Mouse (Mus musculus) neutrophil, adult 5-6 weeks (primary cell): ENCODE measurements around the gene Rccd1. TPM values are rescaled to one million over a fixed set of nuclear protein-coding genes. Genes with fewer than 3 reads are reported as not detected.

Experiments used
- ATAC-seq: fragments of 151-379, 151-347 bp; 2 replicates; pipeline ENCODE4 v1.8.0; 2017; ENCODE audit warnings: mild to moderate bottlenecking, moderate TSS enrichment; ENCODE audit not compliant: insufficient number of reproducible peaks, poor library complexity, low FRiP score, severe bottlenecking; ENCODE audit errors: extremely low read depth
- total RNA-seq: library from RNA; stranded (forward); fragments of 200-1000 nt; gene quantifications from 2 replicates; pipeline ENCODE4 v1.2.3, GENCODE M21; 2017

Rccd1 gene
- total RNA-seq, 1 experiment from 2014 or later, result 27.9 TPM

GRCm38 (mm10) chr7:80276374-80276773 lies 47.9 kb downstream of the Rccd1 start:
- ATAC-seq, result no peak

- ATAC-seq, result no peak
Measured at GRCm38 (mm10) chr7:80273456-80273855, 50.8 kb downstream of the Rccd1 start.

DNA sequence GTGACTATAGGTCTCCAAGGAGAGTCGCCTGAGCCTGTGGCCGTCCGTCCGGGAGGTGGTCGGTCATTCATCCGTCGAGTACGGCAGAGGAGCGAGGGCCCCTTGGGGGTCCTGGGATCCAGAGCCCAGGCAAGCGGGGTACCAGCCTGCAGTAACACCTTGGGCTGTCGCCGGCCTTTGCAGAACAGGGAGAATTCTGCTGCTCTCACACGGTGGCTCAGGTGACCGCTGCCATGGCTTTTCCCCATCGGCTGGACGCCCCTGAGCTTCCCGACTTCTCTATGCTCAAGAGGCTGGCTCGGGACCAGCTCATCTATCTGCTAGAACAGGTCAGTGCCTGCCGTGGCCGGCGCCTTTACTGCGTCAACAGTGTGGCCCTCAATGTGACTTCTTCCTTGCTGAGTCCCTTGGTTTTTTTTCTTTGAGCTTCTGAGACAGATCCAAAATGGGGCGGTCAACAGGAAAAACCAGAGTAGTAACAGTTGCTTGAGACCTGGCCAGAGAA lies 54.5 kb downstream of the Rccd1 start:
- ATAC-seq, result peak; percentile 10; the same call in 1 of the 2 replicates

- ATAC-seq, result peak; percentile 82
Measured at GRCm38 (mm10) chr7:80268897-80269750, 55.1 kb downstream of the Rccd1 start, which contains the start of gene Vps33b. Gene Vps33b (plus strand): TSS chr7:80269649.

DNA sequence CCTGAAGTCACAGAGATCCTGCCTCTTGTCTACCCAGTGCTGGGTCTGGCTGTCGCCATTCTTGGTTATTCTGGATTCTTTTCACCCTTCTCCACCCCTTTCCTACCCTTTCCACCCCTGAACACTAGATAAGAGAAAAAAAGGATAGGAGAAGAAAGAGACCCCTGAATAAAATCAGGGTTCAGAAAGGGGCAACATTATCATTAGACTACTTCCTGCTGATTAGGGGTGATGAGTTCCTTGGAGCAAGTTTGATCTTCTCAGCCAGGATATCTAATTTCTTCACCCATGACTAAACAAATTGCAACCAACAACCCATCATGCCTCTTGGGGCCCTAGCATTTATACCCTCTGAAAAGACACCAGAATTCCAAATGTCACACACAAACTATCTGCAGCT lies 56.5 kb downstream of the Rccd1 start:
- no peak for ATAC-seq

GRCm38 (mm10) chr7:80264606-80265005 lies 59.6 kb downstream of the Rccd1 start:
- ATAC-seq, result no peak

- ATAC-seq, result peak; percentile 30; the same call in 1 of the 2 replicates
Measured at GRCm38 (mm10) chr7:80261372-80261990, 62.8 kb downstream of the Rccd1 start.

GRCm38 (mm10) chr7:80260625-80261371 lies 63.5 kb downstream of the Rccd1 start, which contains the start of gene Ngrn:
Gene Ngrn (plus strand): TSS chr7:80261215.
- ATAC-seq, result peak; percentile 88

DNA sequence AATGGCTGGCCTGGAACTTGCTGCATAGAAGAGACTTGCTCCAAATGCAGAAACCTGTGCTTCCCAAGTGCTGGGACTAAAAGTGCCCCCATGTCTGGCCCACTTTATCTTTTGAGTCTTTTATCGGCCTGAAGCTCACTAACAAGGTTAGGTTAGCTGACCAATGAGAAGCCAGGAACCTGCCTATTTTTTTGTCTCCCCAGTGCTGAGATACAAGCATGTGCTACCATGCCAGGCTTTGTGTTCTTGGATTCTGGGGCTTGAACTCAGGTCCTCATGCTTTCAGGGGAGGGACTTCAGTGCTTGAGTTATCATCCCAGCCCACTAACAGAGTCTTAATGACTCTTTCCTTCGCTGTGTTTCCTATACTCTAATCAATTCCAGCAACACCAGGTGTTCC lies 66.5 kb downstream of the Rccd1 start:
- no peak for ATAC-seq

DNA sequence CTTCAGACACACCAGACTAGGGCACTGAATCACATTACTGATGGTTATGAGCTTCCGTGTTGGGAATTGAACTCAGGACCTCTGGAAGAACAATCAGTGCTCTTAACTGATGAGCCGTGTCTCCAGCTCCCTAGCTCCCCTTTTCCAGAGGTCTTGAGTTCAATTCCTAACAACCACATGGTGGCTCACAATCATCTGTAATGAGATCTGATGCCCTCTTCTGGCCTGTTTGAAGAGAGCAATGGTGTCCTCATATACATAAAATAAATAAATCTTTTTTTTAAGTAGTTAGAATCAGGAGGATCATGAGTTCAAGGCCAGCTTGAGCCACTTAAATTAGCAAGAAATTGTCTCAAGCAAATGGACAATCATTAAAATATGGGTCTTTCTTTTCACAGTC lies 68.3 kb downstream of the Rccd1 start:
- ATAC-seq, result no peak

DNA sequence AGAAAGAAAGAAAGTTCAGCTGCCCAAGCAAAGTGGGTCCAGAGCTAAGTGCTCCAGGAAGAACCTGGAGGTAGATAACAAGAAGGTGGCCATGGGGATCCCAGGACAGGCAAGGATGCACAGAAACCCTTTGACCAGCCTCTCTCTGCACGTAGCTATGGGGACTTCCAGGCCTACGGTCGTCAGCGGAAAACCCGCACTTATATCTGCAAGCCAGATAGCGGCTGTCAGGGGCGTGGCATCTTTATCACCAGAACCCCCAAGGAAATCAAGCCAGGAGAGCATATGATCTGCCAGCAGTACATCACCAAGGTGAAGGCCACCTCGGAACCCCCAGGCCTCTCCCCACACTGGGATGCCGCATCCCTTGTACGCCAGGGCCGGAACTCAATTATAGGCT lies 71.4 kb downstream of the Rccd1 start:
- no peak for ATAC-seq

DNA sequence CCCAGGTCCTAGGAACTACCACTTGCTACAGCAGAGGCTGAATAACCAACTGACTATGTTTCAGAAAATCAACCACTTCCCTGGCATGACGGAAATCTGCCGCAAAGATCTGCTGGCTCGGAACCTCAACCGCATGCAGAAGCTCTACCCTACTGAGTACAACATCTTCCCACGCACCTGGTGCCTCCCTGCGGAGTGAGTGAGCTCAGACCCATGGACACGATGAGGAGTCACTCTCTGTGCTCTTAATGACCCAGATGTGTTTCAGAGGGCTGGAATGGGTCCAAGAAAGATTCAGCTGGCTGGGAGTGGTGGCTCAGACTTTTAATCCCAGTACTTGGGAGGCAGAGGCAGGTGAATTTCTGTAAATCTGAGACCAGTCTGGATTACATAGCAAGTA lies 71.8 kb downstream of the Rccd1 start:
- ATAC-seq, result no peak

GRCm38 (mm10) chr7:80246859-80247258 lies 77.4 kb downstream of the Rccd1 start:
- ATAC-seq, result no peak

- peak; percentile 99 for ATAC-seq
Measured at GRCm38 (mm10) chr7:80246148-80246721, 78.0 kb downstream of the Rccd1 start, which contains the start of gene Ttll13. Gene Ttll13 (plus strand): TSS chr7:80246376.

DNA sequence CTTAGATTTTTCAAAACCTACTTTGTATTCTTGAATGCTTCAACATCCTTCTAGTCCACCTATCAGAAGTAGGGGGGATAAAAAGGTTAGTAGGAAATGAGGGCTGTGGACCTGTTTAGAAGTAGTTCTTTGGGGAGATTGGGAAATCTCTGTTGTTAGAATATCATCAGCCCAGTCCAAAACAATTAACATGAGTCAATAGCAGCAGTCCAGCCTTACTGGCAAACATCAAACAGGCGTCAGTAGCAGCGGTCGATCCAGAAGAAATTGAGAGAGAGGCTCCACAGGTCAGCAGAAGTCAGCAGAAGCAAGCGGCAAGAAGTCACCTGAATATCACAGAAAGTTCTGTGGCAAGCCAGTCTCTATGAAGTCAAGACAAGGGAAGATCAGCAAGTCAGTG lies 79.4 kb downstream of the Rccd1 start:
- no peak for ATAC-seq
